Mouse (Mus musculus) retina, postnatal 7 days (tissue): Measurements from ENCODE around the gene Tcaf2.

Source experiments
- DNase-seq: peaks from one replicate; pipeline ENCODE4 v3.0.0-alpha.2; 2012; ENCODE audit warnings: low read depth, low spot score

The Tcaf2 gene

GRCm38 (mm10) chr6:42644912-42645549, at the start of gene Tcaf2:
Gene Tcaf2 (minus strand): TSS chr6:42645254.
- peak; percentile 48 for DNase-seq

GRCm38 (mm10) chr6:42692517-42693190, 47.6 kb upstream of the Tcaf2 start:
- DNase-seq = peak; percentile 61

- DNase-seq = peak; percentile 61
These were observed 47.1 kb upstream of the Tcaf2 start for GRCm38 (mm10) chr6:42692154-42692516.

GRCm38 (mm10) chr6:42689761-42690160, 44.7 kb upstream of the Tcaf2 start:
- DNase-seq = no peak

GRCm38 (mm10) chr6:42687907-42688306, 42.9 kb upstream of the Tcaf2 start:
- DNase-seq = no peak

- DNase-seq = no peak
These were observed 35.0 kb upstream of the Tcaf2 start for GRCm38 (mm10) chr6:42680077-42680476.

- no peak for DNase-seq
These were observed 31.0 kb upstream of the Tcaf2 start for GRCm38 (mm10) chr6:42676011-42676410.

GRCm38 (mm10) chr6:42671767-42672166, 26.7 kb upstream of the Tcaf2 start:
- no peak for DNase-seq

- DNase-seq = no peak
These were observed 22.7 kb upstream of the Tcaf2 start for GRCm38 (mm10) chr6:42667722-42668121.

GRCm38 (mm10) chr6:42661739-42662138, 16.7 kb upstream of the Tcaf2 start:
- DNase-seq = no peak

- no peak for DNase-seq
These were observed 10.7 kb downstream of the Tcaf2 start for GRCm38 (mm10) chr6:42634393-42634792.

GRCm38 (mm10) chr6:42631395-42631794, 13.7 kb downstream of the Tcaf2 start:
- DNase-seq = no peak

GRCm38 (mm10) chr6:42616904-42617303, 28.1 kb downstream of the Tcaf2 start:
- DNase-seq = no peak

- DNase-seq = no peak
These were observed 32.8 kb downstream of the Tcaf2 start for GRCm38 (mm10) chr6:42612218-42612617.

- no peak for DNase-seq
These were observed 34.0 kb downstream of the Tcaf2 start for GRCm38 (mm10) chr6:42610954-42611522.

GRCm38 (mm10) chr6:42597592-42597991, 47.5 kb downstream of the Tcaf2 start, which contains the start of gene Tcaf3:
Gene Tcaf3 (minus strand): TSS chr6:42597692.
- DNase-seq = no peak

- DNase-seq = no peak
These were observed 51.7 kb downstream of the Tcaf2 start for GRCm38 (mm10) chr6:42593138-42593882.

- no peak for DNase-seq
These were observed 58.5 kb downstream of the Tcaf2 start for GRCm38 (mm10) chr6:42586569-42586968.

- peak; percentile 2 for DNase-seq
These were observed 61.6 kb downstream of the Tcaf2 start for GRCm38 (mm10) chr6:42583488-42583872.

- no peak for DNase-seq
These were observed 62.1 kb downstream of the Tcaf2 start for GRCm38 (mm10) chr6:42582741-42583487.

GRCm38 (mm10) chr6:42578678-42579077, 66.4 kb downstream of the Tcaf2 start:
- DNase-seq = no peak

GRCm38 (mm10) chr6:42577433-42577832, 67.6 kb downstream of the Tcaf2 start:
- no peak for DNase-seq
